Mouse (Mus musculus): ENCODE data around the gene Trpm8.

The Trpm8 gene

DNA sequence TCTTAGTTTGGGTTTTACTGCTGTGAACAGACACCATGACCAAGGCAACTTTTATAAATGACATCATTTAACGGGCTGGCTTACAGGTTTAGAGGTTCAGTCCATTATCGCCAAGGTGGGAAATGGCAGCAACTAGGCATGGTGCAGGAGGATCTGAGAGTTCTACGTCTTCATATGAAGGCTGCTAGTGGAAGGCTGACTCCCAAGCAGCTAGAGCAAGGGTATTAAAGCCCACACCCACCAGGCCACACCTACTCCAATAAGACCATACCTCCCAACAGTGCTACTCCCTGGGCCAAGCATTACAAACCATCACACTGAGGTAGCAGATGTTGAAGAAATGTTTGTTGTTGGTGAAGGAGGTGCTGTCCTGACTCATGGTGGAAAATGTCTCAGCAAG lies 78.2 kb downstream of the Trpm8 start:
- DNase-seq (ENCODE audit: low read depth, low spot score) = no peak

DNA sequence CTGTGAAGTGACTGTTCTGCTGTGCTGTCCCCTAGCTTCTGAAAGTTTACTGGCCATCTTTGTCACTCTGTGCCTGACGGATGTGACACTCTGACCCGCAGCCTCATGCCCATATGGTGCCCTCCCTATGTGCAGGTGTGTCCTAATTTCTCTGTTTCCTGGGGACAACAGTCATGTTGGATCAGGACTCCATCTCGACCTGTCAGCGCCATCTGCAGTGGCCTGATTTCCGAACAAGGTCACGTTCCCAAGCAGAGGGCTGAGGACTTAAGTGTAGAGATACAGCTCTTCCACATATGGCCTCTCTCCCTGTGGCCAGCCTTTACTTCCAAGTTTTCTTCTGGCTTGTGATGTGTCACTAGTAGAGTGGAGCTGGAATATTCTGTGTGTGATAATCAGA lies 79.2 kb downstream of the Trpm8 start:
- no peak for DNase-seq (ENCODE audit: low read depth, low spot score)

DNA sequence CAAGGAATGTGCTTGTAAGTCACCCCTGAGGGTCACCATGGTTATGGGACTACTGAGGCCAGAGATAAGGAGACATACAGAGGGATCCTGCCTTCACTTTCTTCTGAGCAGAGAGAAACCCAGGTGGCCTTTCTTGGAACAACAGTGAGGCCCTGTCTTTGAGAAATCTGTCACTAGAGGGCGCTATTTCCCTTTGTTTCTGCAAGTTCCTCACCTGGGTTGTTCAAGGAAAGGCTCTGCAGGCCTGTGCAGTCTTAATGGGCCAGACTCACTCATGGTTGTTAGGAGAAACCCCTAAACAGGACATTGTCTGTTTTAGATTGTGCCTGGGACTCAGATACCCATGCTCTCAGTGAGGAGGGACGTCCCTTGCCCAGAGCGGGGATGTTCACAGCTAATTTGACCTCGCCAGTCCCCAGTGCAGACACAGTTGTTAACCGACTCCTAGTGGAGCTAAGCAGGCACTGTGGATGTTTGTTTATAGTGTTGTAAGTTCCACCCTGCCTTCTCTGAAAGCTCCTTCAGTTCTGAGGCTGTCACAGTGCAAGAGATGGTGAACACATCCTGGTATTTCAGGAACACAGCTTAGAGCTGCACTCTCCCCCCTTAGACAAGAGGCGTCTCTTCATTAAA lies 80.1 kb downstream of the Trpm8 start:
- peak; percentile 89 for DNase-seq (ENCODE audit: low read depth, low spot score)

DNA sequence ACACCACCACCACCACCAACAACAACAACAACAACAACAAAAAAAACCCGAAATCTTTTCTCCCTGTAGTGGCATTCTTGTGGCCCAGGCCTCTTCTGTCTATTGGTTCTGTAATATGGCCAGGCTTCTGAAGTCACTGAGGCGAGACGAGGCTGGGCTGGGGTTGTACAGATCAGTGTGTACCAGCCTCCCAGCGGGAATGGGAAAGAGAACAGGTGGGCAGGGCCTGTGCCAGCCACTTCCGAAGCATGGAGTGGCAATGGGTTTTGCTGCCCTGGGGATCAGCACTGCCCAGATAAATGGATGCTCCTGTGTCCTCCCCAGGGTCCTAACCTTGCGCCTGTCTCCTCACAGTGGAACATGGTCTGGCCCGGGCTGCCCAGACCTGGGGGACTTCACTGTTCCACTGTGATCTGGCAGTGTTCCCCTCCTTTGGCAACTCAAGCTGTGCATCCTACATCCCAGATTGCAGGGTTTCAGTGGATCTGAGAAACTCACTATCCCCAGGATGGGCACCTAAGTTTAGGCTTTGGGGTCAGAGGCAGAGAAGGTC lies 80.7 kb downstream of the Trpm8 start:
- DNase-seq (ENCODE audit: low read depth, low spot score) = no peak

DNA sequence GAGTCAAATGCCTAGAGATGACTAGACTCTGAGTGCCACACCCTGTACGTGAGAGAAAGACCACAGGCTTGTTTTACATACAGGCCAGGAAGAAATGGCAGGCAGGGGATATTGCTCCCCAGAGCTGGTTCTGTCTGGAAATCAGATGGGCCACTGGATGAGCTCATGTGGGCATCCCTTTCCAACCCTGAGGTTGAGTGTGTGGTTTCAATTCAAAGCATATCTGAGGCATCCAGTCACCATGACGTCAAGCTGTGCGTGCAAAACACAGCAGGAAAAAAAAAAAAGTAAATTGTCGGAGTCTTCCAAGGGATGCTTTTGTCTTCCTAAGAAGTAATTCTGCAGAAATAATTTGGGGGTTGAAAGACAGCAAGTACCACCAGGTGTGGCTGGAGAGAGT lies 83.6 kb downstream of the Trpm8 start:
- DNase-seq (ENCODE audit: low read depth, low spot score) = no peak

DNA sequence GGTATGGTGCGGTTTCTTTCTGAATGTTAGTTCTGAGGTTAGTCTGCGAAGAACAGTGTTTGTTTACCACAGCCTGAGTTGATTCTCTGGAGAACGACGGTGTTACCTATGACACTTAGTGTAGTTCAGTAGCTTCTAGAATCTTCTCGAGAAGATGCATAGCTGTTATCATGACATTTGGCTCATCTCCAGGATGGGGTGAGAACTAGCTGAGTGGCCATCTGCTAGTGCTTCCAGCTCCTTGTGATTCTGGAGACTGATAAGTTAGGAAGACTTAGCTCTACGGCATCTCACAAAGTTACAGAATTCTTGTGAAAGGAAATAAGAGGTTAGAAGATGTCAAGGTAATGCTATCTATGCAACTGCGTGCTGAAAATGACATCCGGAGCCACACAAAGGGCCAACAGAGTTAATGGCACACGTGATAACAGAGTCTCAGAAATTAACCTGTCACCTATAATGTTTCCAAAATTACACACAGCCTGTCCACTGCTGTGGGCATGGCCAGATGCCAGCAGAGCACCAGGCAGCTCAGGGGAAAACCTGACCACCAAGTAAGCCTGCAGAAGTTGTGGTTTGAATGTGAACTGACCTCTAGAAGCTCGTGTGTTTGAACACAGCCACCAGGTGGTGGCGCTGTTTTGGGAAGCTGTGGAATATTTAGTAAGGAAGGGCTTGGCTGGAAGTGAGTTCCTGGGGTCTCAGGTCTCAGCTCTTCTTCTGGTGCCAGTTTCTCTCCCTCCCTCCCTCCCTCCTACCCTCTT lies 89.6 kb downstream of the Trpm8 start:
- no peak for DNase-seq (ENCODE audit: low read depth, low spot score)

DNA sequence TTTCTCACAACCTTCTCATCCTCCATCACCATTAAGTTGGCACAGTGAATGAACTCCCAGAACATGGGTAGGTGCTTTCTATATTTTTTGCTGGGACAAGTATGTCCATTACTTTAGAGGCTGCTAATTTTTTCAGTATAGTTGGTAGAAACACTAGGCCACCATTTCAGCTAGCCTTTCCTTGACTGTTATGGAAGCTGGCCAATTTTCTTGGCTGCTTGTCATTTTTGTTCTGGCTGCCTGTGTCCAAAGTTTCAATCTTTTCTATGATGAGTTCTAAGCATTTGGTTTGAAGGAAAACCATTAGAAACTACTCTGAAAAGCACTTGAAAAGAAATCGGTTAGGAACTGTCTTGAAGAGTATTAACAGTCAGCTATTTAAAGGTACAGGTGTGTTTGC lies 101.0 kb downstream of the Trpm8 start:
- DNase-seq (ENCODE audit: low read depth, low spot score) = no peak

DNA sequence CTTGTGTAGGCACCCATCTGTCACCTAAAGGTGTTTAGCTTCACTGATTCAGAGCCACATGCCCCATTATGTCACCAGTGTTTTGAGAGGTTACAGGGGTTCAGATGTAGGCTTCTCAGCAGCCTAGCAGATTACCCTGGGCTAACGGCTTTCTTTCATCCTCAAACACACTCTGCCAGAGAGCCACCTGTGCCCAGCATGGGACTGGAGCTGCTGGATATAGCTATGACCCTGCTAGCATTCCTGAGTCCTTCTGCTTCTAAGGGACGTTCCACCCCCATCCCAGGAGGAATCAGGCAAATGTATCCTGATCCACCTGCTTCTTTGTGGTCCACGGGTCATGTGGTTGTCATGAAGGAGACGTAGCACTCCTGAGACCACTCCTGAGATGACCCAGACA lies 114.2 kb downstream of the Trpm8 start:
- DNase-seq (ENCODE audit: low read depth, low spot score) = no peak

DNA sequence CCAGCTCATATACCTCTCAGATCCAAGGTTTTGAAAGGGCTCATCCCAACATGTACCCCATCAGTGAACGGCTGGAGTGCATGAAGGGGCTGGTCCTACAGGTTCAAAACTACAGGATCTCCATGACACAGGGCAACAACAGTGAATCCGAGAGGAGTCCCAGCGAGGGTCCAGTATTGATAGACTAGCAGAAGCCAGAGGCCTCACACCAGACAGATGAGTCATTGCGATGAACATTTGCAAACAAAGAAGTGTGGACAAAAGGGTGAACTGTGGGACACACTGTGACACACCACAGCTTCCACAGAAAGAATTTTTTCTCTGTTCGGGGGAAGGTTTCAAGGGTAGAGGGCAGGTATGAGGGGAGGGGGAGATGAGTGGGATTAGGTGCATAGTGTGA lies 115.9 kb downstream of the Trpm8 start:
- no peak for DNase-seq (ENCODE audit: low read depth, low spot score)

DNA sequence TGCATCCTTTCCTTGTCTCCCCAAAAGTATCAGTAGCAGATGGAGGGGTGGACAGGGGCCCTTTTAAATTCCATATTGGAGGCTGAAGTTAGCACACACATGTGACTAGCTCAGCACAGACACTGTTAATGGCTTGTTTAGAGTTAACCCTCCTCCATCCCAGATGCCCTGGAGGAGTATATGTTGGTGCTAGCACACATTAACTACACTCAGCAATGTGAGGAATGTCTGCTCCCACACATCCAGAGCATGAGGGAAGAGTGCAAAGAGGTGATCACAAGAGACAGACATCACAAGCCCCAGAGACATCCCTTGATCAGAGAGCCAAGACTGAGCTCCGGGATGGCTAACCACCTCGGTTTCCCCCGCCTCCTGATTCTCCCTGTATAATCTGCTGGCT lies 125.9 kb downstream of the Trpm8 start:
- DNase-seq (ENCODE audit: low read depth, low spot score) = no peak

DNA sequence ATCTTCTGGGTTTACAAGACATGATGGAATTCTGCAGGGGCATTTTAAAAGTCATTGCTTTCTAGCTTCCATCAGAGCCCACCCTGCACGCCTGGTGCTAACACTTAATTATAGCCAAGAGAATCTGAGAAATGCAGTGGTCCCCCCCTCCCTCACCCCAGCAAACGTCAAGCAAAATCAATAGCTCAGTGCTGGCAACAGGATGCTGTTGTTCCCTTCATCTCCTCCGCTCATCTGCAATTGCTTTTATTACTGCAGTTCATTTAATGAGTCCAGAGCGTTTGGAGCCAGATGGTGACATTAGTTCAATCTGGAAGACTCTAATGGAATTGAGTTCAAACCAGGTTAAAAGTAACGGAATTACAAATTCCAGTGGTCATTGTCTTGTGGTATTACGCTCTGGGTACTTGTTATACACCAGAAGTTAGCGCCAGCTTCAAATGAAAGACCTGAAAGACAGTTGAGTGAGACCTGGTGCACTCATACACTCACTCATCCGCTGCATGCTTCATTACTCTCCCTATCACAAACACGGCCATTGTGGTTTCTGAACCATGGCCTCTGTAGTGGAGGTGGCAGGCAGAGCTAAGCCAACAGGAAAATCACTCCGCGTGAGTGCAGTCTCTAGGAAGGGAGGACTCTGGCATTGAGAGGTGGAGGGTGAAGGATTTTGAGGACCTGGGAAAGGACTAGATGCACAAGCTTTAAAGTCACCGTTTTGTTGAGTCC lies 128.8 kb downstream of the Trpm8 start:
- no peak for DNase-seq (ENCODE audit: low read depth, low spot score)

DNA sequence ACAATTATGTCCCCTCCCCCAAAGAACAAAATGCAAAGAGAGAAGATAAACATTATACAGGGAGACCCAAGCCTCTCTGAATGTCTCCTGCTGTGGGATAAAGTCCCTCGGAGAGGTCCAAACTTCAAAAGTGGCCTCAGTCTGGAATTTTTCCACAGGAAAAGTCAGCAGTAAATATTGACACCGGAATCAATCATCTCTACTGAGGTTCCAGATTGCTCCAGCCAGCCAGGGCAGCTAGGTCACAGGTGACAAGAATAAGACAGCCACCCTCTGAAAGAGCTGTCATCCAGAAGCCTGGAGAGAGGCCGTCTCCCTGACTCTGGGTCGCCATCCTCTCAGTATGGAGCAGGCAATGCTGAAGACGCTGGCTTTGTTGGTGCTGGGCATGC lies 129.3 kb downstream of the Trpm8 start, which contains the start of gene Spp2:
Gene Spp2, plus strand, starts transcription at position 155 of the 392 bp plus-strand sequence.
- DNase-seq (ENCODE audit: low read depth, low spot score) = no peak

DNA sequence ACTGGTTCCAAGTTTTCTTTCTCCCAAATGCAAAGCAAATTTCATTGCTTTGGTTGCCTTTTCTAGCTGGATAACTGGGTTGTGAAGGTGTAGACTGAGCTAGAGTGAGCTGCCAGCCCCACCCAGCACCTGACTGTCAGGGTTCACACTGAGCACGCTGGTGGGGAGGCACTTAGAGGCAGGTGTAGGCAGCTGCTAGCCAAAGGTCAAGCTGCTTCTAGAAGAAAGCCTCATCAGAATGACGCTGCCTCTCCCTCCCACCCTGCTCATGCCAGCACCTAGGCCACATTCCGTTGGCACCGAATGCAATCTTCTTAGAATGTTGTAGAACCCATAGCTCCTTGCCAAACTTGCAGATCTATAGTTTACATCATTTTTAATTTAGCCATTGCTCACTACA lies 130.9 kb downstream of the Trpm8 start:
- DNase-seq (ENCODE audit: low read depth, low spot score) = no peak

DNA sequence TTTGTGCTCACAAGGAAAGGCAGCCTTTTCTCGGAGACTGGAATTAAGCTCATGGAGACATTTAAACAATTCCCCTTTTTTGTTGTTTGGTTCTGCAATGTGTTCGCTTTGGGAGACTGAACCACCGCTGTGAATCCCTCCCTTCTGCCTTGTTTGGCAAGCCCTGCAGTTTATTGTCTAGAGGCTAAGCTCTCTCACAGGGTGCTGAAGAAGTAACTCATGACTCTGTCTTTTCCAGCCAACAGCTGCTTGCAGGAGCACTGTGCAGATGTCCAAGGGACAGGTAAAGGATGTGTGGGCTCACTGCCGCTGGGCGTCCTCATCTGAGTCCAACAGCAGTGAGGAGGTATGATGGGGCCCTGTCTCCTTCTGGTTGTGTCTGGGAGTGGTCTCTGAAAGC lies 134.6 kb downstream of the Trpm8 start:
- no peak for DNase-seq (ENCODE audit: low read depth, low spot score)

DNA sequence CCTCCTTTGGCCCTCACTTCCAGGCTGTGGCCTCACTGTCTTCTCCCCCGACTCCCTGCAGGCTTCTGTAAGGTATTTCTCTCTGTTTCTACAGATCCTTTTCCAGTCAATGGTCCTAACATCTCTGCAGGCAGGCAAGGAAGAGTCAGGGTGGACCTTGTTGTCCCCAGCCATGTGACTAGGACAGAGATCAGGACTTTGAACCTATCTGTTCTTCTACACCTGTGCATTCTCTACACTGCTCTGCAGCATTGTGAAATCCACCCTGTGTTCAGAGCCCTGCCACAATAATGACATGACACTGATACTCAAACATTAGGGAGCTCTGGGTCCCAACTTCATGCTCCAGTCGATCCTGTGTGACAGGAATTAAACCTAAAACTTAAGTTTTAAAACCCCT lies 141.5 kb downstream of the Trpm8 start:
- DNase-seq (ENCODE audit: low read depth, low spot score) = no peak

DNA sequence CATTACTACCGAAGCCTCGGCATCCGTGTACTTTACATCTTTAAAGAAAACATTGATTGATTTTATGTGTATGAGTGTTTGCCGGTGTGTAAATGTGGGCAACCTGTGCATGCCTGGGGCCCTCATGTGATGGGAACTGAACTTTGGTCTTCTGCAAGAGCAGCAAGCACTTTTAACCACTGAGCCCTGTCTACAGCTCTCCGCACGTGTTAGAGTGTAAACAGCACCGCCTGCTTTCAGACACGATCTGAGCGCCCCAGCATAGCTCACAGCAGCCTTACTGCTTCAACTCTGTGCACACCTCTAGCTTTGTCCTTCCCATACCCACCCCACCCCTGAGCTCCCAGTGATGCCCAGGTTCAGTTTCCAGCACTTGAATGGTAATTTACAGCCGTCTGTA lies 144.6 kb downstream of the Trpm8 start:
- no peak for DNase-seq (ENCODE audit: low read depth, low spot score)

DNA sequence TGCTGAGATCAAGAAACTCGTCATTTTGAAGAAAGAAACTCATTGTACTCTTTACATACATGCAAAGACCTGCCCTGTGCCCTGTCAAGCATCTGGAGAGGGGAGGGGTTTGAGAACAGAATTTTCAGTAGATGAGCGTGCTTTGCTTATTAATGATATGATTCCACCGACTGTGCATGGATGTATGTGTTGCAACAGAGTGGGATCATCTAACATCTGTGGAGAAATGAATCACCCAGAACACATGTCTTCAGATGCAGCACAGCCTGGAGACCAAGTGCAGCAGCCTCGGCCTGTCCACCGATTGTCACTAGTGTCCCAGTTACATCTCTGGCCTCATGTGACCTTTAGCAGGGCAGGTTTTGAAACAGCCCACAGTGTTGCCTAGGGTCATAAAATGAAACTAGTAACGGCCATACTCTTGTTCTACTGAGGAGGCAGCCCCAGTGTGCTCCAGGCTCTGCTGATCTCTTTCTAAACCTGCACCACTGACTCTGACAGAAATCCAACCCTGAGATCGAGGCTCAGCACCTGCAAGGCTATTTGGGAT lies 145.5 kb downstream of the Trpm8 start:
- DNase-seq (ENCODE audit: low read depth, low spot score) = no peak

DNA sequence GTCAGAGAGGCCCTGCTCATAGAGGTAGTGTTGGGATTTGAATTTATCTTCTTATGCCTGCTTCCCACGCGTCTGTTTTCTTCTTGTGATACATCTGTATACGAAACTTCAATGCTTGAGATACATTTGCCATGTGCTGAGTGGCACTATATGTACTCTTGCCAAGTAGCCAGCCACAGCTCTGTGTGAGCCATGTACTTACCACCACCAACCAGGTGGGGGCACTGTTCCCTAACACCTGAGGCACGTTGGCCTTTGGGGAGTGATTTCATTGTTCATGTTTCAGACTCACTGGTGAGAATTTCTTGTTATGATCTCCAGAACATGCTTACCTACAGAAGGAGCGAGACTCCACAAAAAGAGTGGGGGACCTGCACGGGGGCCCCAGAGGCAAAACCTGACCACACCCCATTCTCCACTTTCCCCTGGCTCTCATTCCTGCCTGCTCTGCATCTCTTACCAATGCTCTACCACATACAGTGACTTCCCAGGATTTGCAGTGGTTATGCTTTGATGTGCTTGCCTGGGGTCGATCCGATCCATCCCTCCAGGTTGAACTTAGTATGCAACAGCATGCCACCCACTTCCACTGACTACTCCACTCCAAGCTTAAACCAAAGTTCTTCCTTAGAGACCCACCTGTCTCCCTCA lies 147.3 kb downstream of the Trpm8 start:
- peak; percentile 66 for DNase-seq (ENCODE audit: low read depth, low spot score)

DNA sequence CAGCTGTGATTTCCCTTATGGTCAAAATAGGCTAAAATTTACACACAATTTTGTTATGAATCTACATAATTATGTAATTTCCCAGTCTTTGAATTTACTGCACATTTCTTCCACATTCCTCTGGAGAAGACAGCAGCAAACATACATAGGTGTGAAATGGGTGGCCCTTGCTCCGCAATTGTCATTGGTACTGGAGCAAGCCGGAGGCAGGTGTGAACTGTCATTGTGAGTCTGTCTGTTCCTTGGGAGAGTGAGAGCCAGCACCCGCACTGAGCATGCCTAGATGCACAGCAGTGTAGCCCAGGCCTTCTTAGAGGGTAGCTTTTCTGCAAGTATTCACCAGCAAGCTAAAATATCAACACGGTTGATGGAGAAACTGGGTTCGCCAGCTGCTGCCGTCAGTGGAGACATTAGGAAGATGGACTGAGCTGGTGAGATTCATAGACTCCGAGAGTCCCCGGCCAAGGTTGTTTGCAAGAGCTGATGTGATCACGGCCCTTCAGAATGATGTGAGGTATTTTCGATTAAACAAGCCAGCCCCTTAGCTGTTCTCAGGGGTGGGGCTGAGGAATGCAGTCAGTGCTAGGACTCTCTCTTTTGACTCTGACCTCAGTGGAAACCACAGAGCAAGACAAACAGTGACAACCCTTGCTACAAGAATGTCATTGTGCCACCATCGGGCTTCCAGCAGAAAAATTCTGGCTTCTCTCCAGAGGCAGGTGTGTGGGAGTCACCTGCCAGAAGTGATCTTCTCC lies 150.7 kb downstream of the Trpm8 start:
- DNase-seq (ENCODE audit: low read depth, low spot score) = no peak

DNA sequence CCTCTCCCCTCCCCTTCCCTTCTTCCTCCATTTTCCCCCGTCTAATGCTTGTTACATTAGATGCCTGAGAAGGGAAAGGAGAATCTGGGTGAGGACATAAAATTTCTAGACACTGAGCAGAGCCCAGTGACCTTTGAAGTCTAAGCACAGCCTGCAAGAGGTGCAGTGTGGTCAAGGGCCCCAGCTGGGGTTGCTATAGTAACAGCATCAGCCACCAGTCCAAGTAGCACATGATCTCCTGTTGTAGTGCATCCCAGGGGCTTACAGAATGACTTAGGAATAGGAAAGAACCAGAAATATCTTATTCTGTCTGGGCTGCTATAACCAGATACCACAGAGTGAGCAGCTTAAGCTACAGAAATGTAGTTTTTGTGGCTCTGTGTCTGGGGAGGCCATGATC lies 152.0 kb downstream of the Trpm8 start:
- DNase-seq (ENCODE audit: low read depth, low spot score) = no peak

DNA sequence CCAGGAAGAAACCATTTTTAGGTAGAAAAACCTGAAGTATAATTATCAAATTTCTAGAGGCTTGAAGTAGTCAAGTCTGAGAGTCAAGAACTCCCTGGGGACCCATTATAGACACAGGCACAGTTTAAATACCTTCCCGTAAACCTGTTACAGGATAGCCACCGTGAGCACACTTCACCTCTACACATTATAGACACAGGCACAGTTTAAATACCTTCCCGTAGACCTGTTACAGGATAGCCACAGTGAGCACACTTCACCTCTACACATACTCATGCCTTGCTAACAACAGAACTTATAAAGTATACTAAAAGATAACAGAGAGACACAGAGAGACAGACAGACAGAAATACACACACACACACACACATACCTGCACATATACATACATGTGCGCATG lies 153.8 kb downstream of the Trpm8 start:
- no peak for DNase-seq (ENCODE audit: low read depth, low spot score)

Measured in ES-CJ7 (cell line).